ENCODE assay signal across 14 mouse cellular contexts in genomic region chr11:79097736-79098135, GRCm38 (mm10).
"Had no signal": no experiment of that assay in that cellular context is flagged by ENCODE, and none has a peak within 500 bp of the region (broad histone marks: within the 10 kb centered on the region; RNA-seq: fewer than 3 reads in every experiment).

No protein-coding gene starts in this region.

- H3K9me3 ChIP-seq: megakaryocyte, embryonic 14.5 days; midbrain, embryonic 13.5 days; midbrain, embryonic 15.5 days; neural tube, embryonic 12.5 days; stomach, embryonic 15.5 days had no signal

- H3K27ac ChIP-seq: macrophage; midbrain, embryonic 13.5 days; midbrain, embryonic 15.5 days; neural tube, embryonic 12.5 days had no signal

- ATAC-seq: midbrain, embryonic 13.5 days; midbrain, embryonic 15.5 days had no signal

- H3K4me2 ChIP-seq: lung, embryonic 14.5 days; midbrain, embryonic 11.5 days; midbrain, embryonic 13.5 days; midbrain, embryonic 15.5 days; neural tube, embryonic 12.5 days; stomach, embryonic 15.5 days had no signal

- DNase-seq: lung, adult 18-20 months; lung, embryonic 14.5 days; lung, postnatal 36 days; right cerebral cortex, postnatal 14 days; thymus, adult 2 months; thymus, postnatal 25 days; thymus, postnatal 4 days had no signal

- H3K27me3 ChIP-seq: megakaryocyte, embryonic 14.5 days; midbrain, embryonic 13.5 days; midbrain, embryonic 15.5 days; neural tube, embryonic 12.5 days; stomach, embryonic 15.5 days had no signal

- H3K4me3 ChIP-seq: megakaryocyte, embryonic 14.5 days; midbrain, embryonic 13.5 days; midbrain, embryonic 15.5 days; neural tube, embryonic 12.5 days; stomach, embryonic 15.5 days had no signal

- H3K9ac ChIP-seq: lung, embryonic 14.5 days; midbrain, embryonic 13.5 days; midbrain, embryonic 15.5 days; neural tube, embryonic 12.5 days; stomach, embryonic 15.5 days had no signal

- H3K36me3 ChIP-seq: midbrain, embryonic 13.5 days; midbrain, embryonic 15.5 days; neural tube, embryonic 12.5 days; stomach, embryonic 15.5 days had no signal
